Mouse (Mus musculus): ENCODE data around the gene Taok1. TPM values are rescaled to one million over a fixed set of nuclear protein-coding genes. Genes with fewer than 3 reads are reported as not detected.

Taok1 gene
- polyA plus RNA-seq, 1 experiment from 2014 or later: 9.9 TPM

- H3K27me3 ChIP-seq (replicated peaks; ENCODE audit: control insufficient read depth, insufficient read depth, low read length): peaks cover 24% of the 10 kb centered on the region
- under 1% methylated on average over 72 of the region's 72 CpGs for WGBS
These were observed 92.6 kb downstream of the Taok1 start, which contains the start of gene Abhd15 for GRCm38 (mm10) chr11:77514832-77515636. Abhd15 (plus strand) TSS chr11:77515121.

GRCm38 (mm10) chr11:77514281-77514831 lies 93.3 kb downstream of the Taok1 start:
- DNase-seq (ENCODE audit: low spot score) (peak; percentile 76), ATAC-seq (replicated peaks; ENCODE audit: low FRiP score) (peak; percentile 55)
- peak overlapping the region; percentile 44 for H3K27ac ChIP-seq (ENCODE audit: low read depth, low read length)
- peak overlapping the region; percentile 99 for H3K4me2 ChIP-seq
- H3K9me3 ChIP-seq (ENCODE audit: control insufficient read depth, low read length): no peaks in the 10 kb centered on the region
- peaks cover 32% of the 10 kb centered on the region for H3K4me1 ChIP-seq (replicated peaks; ENCODE audit: control insufficient read depth, insufficient read depth, low read length)
- peak overlapping the region; percentile 74 for H3K9ac ChIP-seq (ENCODE audit: low read depth, low read length)
- H3K36me3 ChIP-seq (ENCODE audit: control insufficient read depth, insufficient read depth, low read length): no peaks in the 10 kb centered on the region
- WGBS: 4% methylated on average over 19 of the region's 19 CpGs
- peaks cover 24% of the 10 kb centered on the region for H3K27me3 ChIP-seq (replicated peaks; ENCODE audit: control insufficient read depth, insufficient read depth, low read length)
- peak overlapping the region; percentile 57 for H3K4me3 ChIP-seq (ENCODE audit: low read depth, low read length)

More at GRCm38 (mm10) chr11:77514832-77515636, 92.6 kb downstream of the Taok1 start, which contains the start of gene Abhd15:
- DNase-seq (ENCODE audit: low spot score): peak; percentile 84
- Histone ChIP-seq H3K4me2 (peak within 1 kb of the TSS; percentile 99), H3K9ac (ENCODE audit: low read depth, low read length) (peak within 1 kb of the TSS; percentile 74), H3K4me1 (replicated peaks; ENCODE audit: control insufficient read depth, insufficient read depth, low read length) (peaks cover 32% of the 10 kb centered on the region), H3K36me3 (ENCODE audit: control insufficient read depth, insufficient read depth, low read length) (no peaks in the 10 kb centered on the region), H3K27ac (ENCODE audit: low read depth, low read length) (peak within 1 kb of the TSS; percentile 44), H3K4me3 (ENCODE audit: low read depth, low read length) (peak within 1 kb of the TSS; percentile 57), H3K9me3 (ENCODE audit: control insufficient read depth, low read length) (no peaks in the 10 kb centered on the region)
- peak; percentile 42 for ATAC-seq (replicated peaks; ENCODE audit: low FRiP score)

- WGBS: 8% methylated on average over 10 of the region's 10 CpGs
- no peaks in the 10 kb centered on the region for H3K36me3 ChIP-seq (ENCODE audit: control insufficient read depth, insufficient read depth, low read length)
- peak overlapping the region; percentile 99 for H3K4me2 ChIP-seq
- H3K4me1 ChIP-seq (replicated peaks; ENCODE audit: control insufficient read depth, insufficient read depth, low read length): peaks cover 32% of the 10 kb centered on the region
- peaks cover 24% of the 10 kb centered on the region for H3K27me3 ChIP-seq (replicated peaks; ENCODE audit: control insufficient read depth, insufficient read depth, low read length)
- DNase-seq (ENCODE audit: low spot score) (no peak), ATAC-seq (replicated peaks; ENCODE audit: low FRiP score) (no peak)
- H3K4me3 ChIP-seq (ENCODE audit: low read depth, low read length): peak overlapping the region; percentile 57
- peak overlapping the region; percentile 48; the same call in 1 of the 2 replicates for H3K27ac ChIP-seq (ENCODE audit: low read depth, low read length)
- H3K9me3 ChIP-seq (ENCODE audit: control insufficient read depth, low read length): no peaks in the 10 kb centered on the region
- peak overlapping the region; percentile 74 for H3K9ac ChIP-seq (ENCODE audit: low read depth, low read length)
These were observed 93.8 kb downstream of the Taok1 start for GRCm38 (mm10) chr11:77513811-77514170.

- ATAC-seq (replicated peaks; ENCODE audit: low FRiP score) (peak; percentile 78), DNase-seq (ENCODE audit: low spot score) (peak; percentile 96)
- Histone ChIP-seq H3K27ac (ENCODE audit: low read depth, low read length) (peak overlapping the region; percentile 60; the same call in 1 of the 2 replicates), H3K4me1 (replicated peaks; ENCODE audit: control insufficient read depth, insufficient read depth, low read length) (peaks cover 37% of the 10 kb centered on the region), H3K36me3 (ENCODE audit: control insufficient read depth, insufficient read depth, low read length) (no peaks in the 10 kb centered on the region), H3K27me3 (replicated peaks; ENCODE audit: control insufficient read depth, insufficient read depth, low read length) (peaks cover 24% of the 10 kb centered on the region), H3K4me3 (ENCODE audit: low read depth, low read length) (peak overlapping the region; percentile 57), H3K4me2 (peak overlapping the region; percentile 99), H3K9ac (ENCODE audit: low read depth, low read length) (peak overlapping the region; percentile 74), H3K9me3 (ENCODE audit: control insufficient read depth, low read length) (no peaks in the 10 kb centered on the region)
- WGBS: under 1% methylated on average over 76 of the region's 84 CpGs
These were observed 94.5 kb downstream of the Taok1 start for GRCm38 (mm10) chr11:77512891-77513810.

- DNase-seq (ENCODE audit: low spot score): peak; percentile 27
- Histone ChIP-seq H3K9ac (ENCODE audit: low read depth, low read length) (no peak overlapping the region), H3K4me3 (ENCODE audit: low read depth, low read length) (no peak overlapping the region), H3K4me2 (no peak overlapping the region), H3K36me3 (ENCODE audit: control insufficient read depth, insufficient read depth, low read length) (peaks cover 8% of the 10 kb centered on the region; the same call in 1 of the 2 replicates), H3K4me1 (replicated peaks; ENCODE audit: control insufficient read depth, insufficient read depth, low read length) (peaks cover 34% of the 10 kb centered on the region), H3K27me3 (replicated peaks; ENCODE audit: control insufficient read depth, insufficient read depth, low read length) (peaks cover 14% of the 10 kb centered on the region), H3K9me3 (ENCODE audit: control insufficient read depth, low read length) (no peaks in the 10 kb centered on the region), H3K27ac (ENCODE audit: low read depth, low read length) (no peak overlapping the region)
- 73% methylated on average over 5 of the region's 5 CpGs for WGBS
- no peak for ATAC-seq (replicated peaks; ENCODE audit: low FRiP score)
These were observed 96.3 kb downstream of the Taok1 start for GRCm38 (mm10) chr11:77511336-77511735.

- Histone ChIP-seq H3K4me2 (peak overlapping the region; percentile 87), H3K36me3 (ENCODE audit: control insufficient read depth, insufficient read depth, low read length) (peaks cover 37% of the 10 kb centered on the region), H3K4me3 (ENCODE audit: low read depth, low read length) (peak overlapping the region; percentile 39), H3K9ac (ENCODE audit: low read depth, low read length) (peak overlapping the region; percentile 30), H3K27ac (ENCODE audit: low read depth, low read length) (no peak overlapping the region), H3K27me3 (replicated peaks; ENCODE audit: control insufficient read depth, insufficient read depth, low read length) (no peaks in the 10 kb centered on the region), H3K4me1 (replicated peaks; ENCODE audit: control insufficient read depth, insufficient read depth, low read length) (peaks cover 10% of the 10 kb centered on the region), H3K9me3 (ENCODE audit: control insufficient read depth, low read length) (no peaks in the 10 kb centered on the region)
- ATAC-seq (replicated peaks; ENCODE audit: low FRiP score): peak; percentile 73
- WGBS: 25% methylated on average over 49 of the region's 49 CpGs
- DNase-seq (ENCODE audit: low spot score): peak; percentile 86
These were observed 99.3 kb downstream of the Taok1 start for GRCm38 (mm10) chr11:77508068-77509021.

- no peak overlapping the region for H3K4me3 ChIP-seq (ENCODE audit: low read depth, low read length)
- H3K9me3 ChIP-seq (ENCODE audit: control insufficient read depth, low read length): no peaks in the 10 kb centered on the region
- DNase-seq (ENCODE audit: low spot score) (no peak), ATAC-seq (replicated peaks; ENCODE audit: low FRiP score) (0 out of 2 replicates have a peak, but pooled peaks have one; percentile 8)
- peaks cover 44% of the 10 kb centered on the region for H3K36me3 ChIP-seq (ENCODE audit: control insufficient read depth, insufficient read depth, low read length)
- H3K27me3 ChIP-seq (replicated peaks; ENCODE audit: control insufficient read depth, insufficient read depth, low read length): no peaks in the 10 kb centered on the region
- no peak overlapping the region; the same call in 1 of the 2 replicates for H3K27ac ChIP-seq (ENCODE audit: low read depth, low read length)
- H3K4me1 ChIP-seq (replicated peaks; ENCODE audit: control insufficient read depth, insufficient read depth, low read length): peaks cover 8% of the 10 kb centered on the region
- WGBS: 55% methylated on average over 4 of the region's 4 CpGs
- H3K4me2 ChIP-seq: no peak overlapping the region
- no peak overlapping the region for H3K9ac ChIP-seq (ENCODE audit: low read depth, low read length)
These were observed 100.2 kb downstream of the Taok1 start for GRCm38 (mm10) chr11:77507426-77507825.

Data from liver, embryonic 11.5 days (tissue).